Mouse (Mus musculus) fat pad, adult 2 months (tissue): ENCODE measurements around the gene Tut7.
"Not testable (repeated sequence)": the region's sequence is repeated elsewhere in the genome, so short reads cannot be mapped to it uniquely, and the experiment has no call there.

ENCODE experiments used
- DNase-seq: peaks from one replicate; pipeline ENCODE4 v3.0.0-alpha.2; 2011; ENCODE audit warnings: low read depth, low spot score; ENCODE audit errors: extremely low read depth

The Tut7 gene

GRCm38 (mm10) chr13:59768531-59768930 is 54.4 kb downstream of the Tut7 start:
- DNase-seq = no peak

- no peak for DNase-seq
These were observed 56.0 kb downstream of the Tut7 start for GRCm38 (mm10) chr13:59766786-59767515.

GRCm38 (mm10) chr13:59762791-59763190 is 60.2 kb downstream of the Tut7 start:
- no peak for DNase-seq

GRCm38 (mm10) chr13:59756906-59757305 is 66.0 kb downstream of the Tut7 start:
- no peak for DNase-seq

GRCm38 (mm10) chr13:59750310-59750709 is 72.6 kb downstream of the Tut7 start:
- DNase-seq = no peak

GRCm38 (mm10) chr13:59746711-59747110 is 76.2 kb downstream of the Tut7 start, which contains the start of gene 1700014D04Rik:
Gene 1700014D04Rik, minus strand, starts transcription at chr13:59746752.
- DNase-seq = no peak

GRCm38 (mm10) chr13:59746164-59746563 is 76.8 kb downstream of the Tut7 start:
- no peak for DNase-seq

- DNase-seq = no peak
These were observed 77.5 kb downstream of the Tut7 start for GRCm38 (mm10) chr13:59745462-59745861.

- DNase-seq = no peak
These were observed 81.2 kb downstream of the Tut7 start for GRCm38 (mm10) chr13:59741697-59742096.

GRCm38 (mm10) chr13:59741096-59741495 is 81.9 kb downstream of the Tut7 start:
- no peak for DNase-seq

- DNase-seq = no peak
These were observed 83.5 kb downstream of the Tut7 start for GRCm38 (mm10) chr13:59739397-59739796.

GRCm38 (mm10) chr13:59738455-59738854 is 84.5 kb downstream of the Tut7 start:
- DNase-seq = no peak

- no peak for DNase-seq
These were observed 87.8 kb downstream of the Tut7 start for GRCm38 (mm10) chr13:59735190-59735589.

GRCm38 (mm10) chr13:59734347-59734746 is 88.6 kb downstream of the Tut7 start:
- DNase-seq = not testable (repeated sequence)

- no peak for DNase-seq
These were observed 89.0 kb downstream of the Tut7 start for GRCm38 (mm10) chr13:59733936-59734335.

- DNase-seq = no peak
These were observed 91.3 kb downstream of the Tut7 start, which contains the start of gene Spata31d1d for GRCm38 (mm10) chr13:59731652-59732051. Gene Spata31d1d, minus strand, starts transcription at chr13:59731752.

- DNase-seq = no peak
These were observed 94.4 kb downstream of the Tut7 start for GRCm38 (mm10) chr13:59728378-59729093.

- DNase-seq = no peak
These were observed 96.6 kb downstream of the Tut7 start for GRCm38 (mm10) chr13:59726139-59726867.

- DNase-seq = not testable (repeated sequence)
These were observed 100.9 kb downstream of the Tut7 start for GRCm38 (mm10) chr13:59722089-59722488.
